Mouse (Mus musculus): ENCODE measurements at regions not wholly inside any gene's neighbourhood (a gene's known extent, or its start where the extent isn't known, plus 50 kb on each side); places are given as distances from the start of the nearest gene placed in this dataset.

GRCm38 (mm10) chr19:60032667-60033066 is 89.2 kb upstream of the Rab11fip2 start:
- DNase-seq (ENCODE audit: low spot score), result no peak

- DNase-seq (ENCODE audit: low spot score), result no peak
Measured at GRCm38 (mm10) chr19:60030212-60030788, 86.8 kb upstream of the Rab11fip2 start.

GRCm38 (mm10) chr19:60029720-60030119 is 86.3 kb upstream of the Rab11fip2 start:
- DNase-seq (ENCODE audit: low spot score), result no peak

- no peak for DNase-seq (ENCODE audit: low spot score)
Measured at GRCm38 (mm10) chr19:60015614-60016300, 72.3 kb upstream of the Rab11fip2 start.

- DNase-seq (ENCODE audit: low spot score), result no peak
Measured at GRCm38 (mm10) chr19:59995557-59995956, 52.1 kb upstream of the Rab11fip2 start.
